In genomic region chr1:90771172-90771571, GRCm38 (mm10) we compare ENCODE assay signal across 29 mouse cellular contexts.
DNase-seq lines count a peak whose midpoint lies in the region; ATAC-seq and TF ChIP-seq lines count a peak whose summit lies in the region.
"Had no signal": no experiment of that assay in that cellular context is flagged by ENCODE, and none has a peak within 500 bp of the region (broad histone marks: within the 10 kb centered on the region; RNA-seq: fewer than 3 reads in every experiment).

No protein-coding gene starts in this region.

- H3K36me3 ChIP-seq in intestine, embryonic 14.5 days (ENCODE audit: control insufficient read depth, insufficient read depth, low read length), result peaks cover 54% of the 10 kb centered on the region
- H3K36me3 ChIP-seq in intestine, postnatal 0 days (ENCODE audit: control insufficient read depth, insufficient read depth), result peaks cover 15% of the 10 kb centered on the region; the same call in 1 of the 2 replicates
- peaks cover 9% of the 10 kb centered on the region; the same call in 1 of the 2 replicates for H3K36me3 ChIP-seq in stomach, embryonic 16.5 days (ENCODE audit: control insufficient read depth, insufficient read depth, low read length)
- peaks cover 3% of the 10 kb centered on the region; the same call in 1 of the 2 replicates for H3K36me3 ChIP-seq in stomach, postnatal 0 days (ENCODE audit: control insufficient read depth, insufficient read depth, low read length)
- peaks cover 79% of the 10 kb centered on the region for H3K36me3 ChIP-seq in embryonic facial prominence, embryonic 14.5 days (ENCODE audit: control insufficient read depth, insufficient read depth, low read length)
- H3K36me3 ChIP-seq: forebrain, embryonic 12.5 days; hindbrain, embryonic 10.5 days; midbrain, embryonic 12.5 days; neural tube, embryonic 12.5 days had no signal

- no peak for ATAC-seq in intestine, embryonic 14.5 days (replicated peaks; ENCODE audit: low FRiP score, low TSS enrichment, low read depth)
- ATAC-seq in intestine, postnatal 0 days, result no peak
- no peak for ATAC-seq in stomach, embryonic 16.5 days (ENCODE audit: insufficient read depth, low FRiP score)
- ATAC-seq in stomach, postnatal 0 days (ENCODE audit: low FRiP score, low TSS enrichment), result no peak
- no peak for ATAC-seq in embryonic facial prominence, embryonic 14.5 days (ENCODE audit: low read depth)
- ATAC-seq: forebrain, postnatal 0 days; hindbrain, postnatal 0 days had no signal

- WGBS in intestine, embryonic 14.5 days, result 66% methylated on average over 4 of the region's 4 CpGs
- 70% methylated on average over 4 of the region's 4 CpGs for WGBS in intestine, postnatal 0 days
- 64% methylated on average over 4 of the region's 4 CpGs for WGBS in stomach, embryonic 16.5 days
- 54% methylated on average over 4 of the region's 4 CpGs for WGBS in stomach, postnatal 0 days
- 55% methylated on average over 4 of the region's 4 CpGs for WGBS in embryonic facial prominence, embryonic 14.5 days

- DNase-seq in intestine, embryonic 14.5 days (ENCODE audit: low spot score), result no peak
- no peak for DNase-seq in stomach, postnatal 0 days (ENCODE audit: low spot score)
- DNase-seq in embryonic facial prominence, embryonic 14.5 days (ENCODE audit: low spot score), result peak; percentile 19
- no peak for DNase-seq in cerebellum, adult 18-20 months
- DNase-seq in cerebellum, postnatal 4 days (ENCODE audit: low spot score in 2 of 2), result no peak
- DNase-seq: adrenal gland, postnatal 25 days; cerebellum, adult 8-10 months; cerebellum, postnatal 25 days; forebrain, postnatal 0 days; heart, postnatal 14 days; kidney, adult 2 months; kidney, postnatal 4 days; liver; lung, adult 2 months; lung, postnatal 4 days; right cerebral cortex, adult 18-20 months; thymus, postnatal 4 days had no signal

- H3K4me3 ChIP-seq in intestine, embryonic 14.5 days (ENCODE audit: low read depth, low read length), result no peak overlapping the region
- no peak overlapping the region for H3K4me3 ChIP-seq in intestine, postnatal 0 days (ENCODE audit: low read depth, low read length)
- no peak overlapping the region for H3K4me3 ChIP-seq in stomach, embryonic 16.5 days (replicated peaks; ENCODE audit: low read length)
- H3K4me3 ChIP-seq in stomach, postnatal 0 days (ENCODE audit: low read depth, low read length), result no peak overlapping the region
- H3K4me3 ChIP-seq in embryonic facial prominence, embryonic 14.5 days (ENCODE audit: low read depth, low read length), result no peak overlapping the region
- H3K4me3 ChIP-seq: embryonic facial prominence, embryonic 15.5 days; forebrain, embryonic 12.5 days; heart, embryonic 13.5 days; hindbrain, embryonic 10.5 days; megakaryocyte, embryonic 14.5 days; midbrain, embryonic 12.5 days; myocyte; neural tube, embryonic 12.5 days had no signal

- H3K27me3 ChIP-seq in intestine, embryonic 14.5 days (replicated peaks; ENCODE audit: control insufficient read depth, insufficient read depth, low read length), result no peaks in the 10 kb centered on the region
- no peaks in the 10 kb centered on the region for H3K27me3 ChIP-seq in intestine, postnatal 0 days (replicated peaks; ENCODE audit: control insufficient read depth, insufficient read depth, low read length)
- no peaks in the 10 kb centered on the region for H3K27me3 ChIP-seq in stomach, embryonic 16.5 days (ENCODE audit: control insufficient read depth, insufficient read depth, low read length)
- no peaks in the 10 kb centered on the region for H3K27me3 ChIP-seq in stomach, postnatal 0 days (ENCODE audit: control insufficient read depth, insufficient read depth, low read length)
- H3K27me3 ChIP-seq in embryonic facial prominence, embryonic 14.5 days (replicated peaks; ENCODE audit: control insufficient read depth, insufficient read depth, low read length), result no peaks in the 10 kb centered on the region
- H3K27me3 ChIP-seq: embryonic facial prominence, embryonic 15.5 days; forebrain, embryonic 12.5 days; heart, embryonic 13.5 days; midbrain, embryonic 12.5 days; neural tube, embryonic 12.5 days had no signal

- no peak overlapping the region for H3K9ac ChIP-seq in intestine, embryonic 14.5 days (ENCODE audit: low read length)
- no peak overlapping the region for H3K9ac ChIP-seq in intestine, postnatal 0 days (ENCODE audit: low read depth, low read length)
- no peak overlapping the region for H3K9ac ChIP-seq in stomach, embryonic 16.5 days (ENCODE audit: low read length)
- H3K9ac ChIP-seq in stomach, postnatal 0 days (ENCODE audit: low read length), result no peak overlapping the region
- no peak overlapping the region for H3K9ac ChIP-seq in embryonic facial prominence, embryonic 14.5 days (ENCODE audit: low read depth, low read length)
- H3K9ac ChIP-seq: embryonic facial prominence, embryonic 15.5 days; forebrain, embryonic 12.5 days; forebrain, postnatal 0 days; heart, embryonic 13.5 days; liver, embryonic 14.5 days; midbrain, embryonic 12.5 days; neural tube, embryonic 12.5 days had no signal

- TF ChIP-seq CTCF in intestine, postnatal 0 days (IDR thresholded peaks at IDR 0.05; ENCODE audit: low read depth), result no peak
- TF ChIP-seq CTCF in stomach, postnatal 0 days (IDR thresholded peaks at IDR 0.05; ENCODE audit: low read depth), result no peak

- H3K9me3 ChIP-seq in intestine, embryonic 14.5 days (ENCODE audit: control insufficient read depth, low read length), result no peaks in the 10 kb centered on the region
- no peaks in the 10 kb centered on the region for H3K9me3 ChIP-seq in intestine, postnatal 0 days (ENCODE audit: control insufficient read depth)
- H3K9me3 ChIP-seq in stomach, embryonic 16.5 days (replicated peaks; ENCODE audit: control insufficient read depth, low read length), result no peaks in the 10 kb centered on the region
- H3K9me3 ChIP-seq in stomach, postnatal 0 days (ENCODE audit: control insufficient read depth, low read length), result no peaks in the 10 kb centered on the region
- H3K9me3 ChIP-seq in embryonic facial prominence, embryonic 14.5 days (ENCODE audit: control insufficient read depth, low read length), result no peaks in the 10 kb centered on the region
- H3K9me3 ChIP-seq: embryonic facial prominence, embryonic 15.5 days; forebrain, embryonic 12.5 days; heart, embryonic 13.5 days; hindbrain, embryonic 10.5 days; megakaryocyte, embryonic 14.5 days; midbrain, embryonic 12.5 days; neural tube, embryonic 12.5 days had no signal

- H3K4me1 ChIP-seq in intestine, embryonic 14.5 days (replicated peaks; ENCODE audit: control insufficient read depth, insufficient read depth, low read length), result peaks cover 24% of the 10 kb centered on the region; the same call in 1 of the 2 replicates
- peaks cover 5% of the 10 kb centered on the region; the same call in 1 of the 2 replicates for H3K4me1 ChIP-seq in intestine, postnatal 0 days (replicated peaks; ENCODE audit: control insufficient read depth, insufficient read depth, low read length)
- peaks cover 27% of the 10 kb centered on the region for H3K4me1 ChIP-seq in stomach, embryonic 16.5 days (ENCODE audit: control insufficient read depth, insufficient read depth, low read length)
- peaks cover 6% of the 10 kb centered on the region; the same call in 1 of the 2 replicates for H3K4me1 ChIP-seq in stomach, postnatal 0 days (replicated peaks; ENCODE audit: control insufficient read depth, insufficient read depth)
- peaks cover 10% of the 10 kb centered on the region for H3K4me1 ChIP-seq in embryonic facial prominence, embryonic 14.5 days (ENCODE audit: control insufficient read depth, insufficient read depth, low read length)
- H3K4me1 ChIP-seq: megakaryocyte, embryonic 14.5 days had no signal

- no peak overlapping the region for H3K4me2 ChIP-seq in intestine, embryonic 14.5 days (ENCODE audit: low read length)
- no peak overlapping the region for H3K4me2 ChIP-seq in intestine, postnatal 0 days (replicated peaks; ENCODE audit: low read depth)
- H3K4me2 ChIP-seq in stomach, embryonic 16.5 days (ENCODE audit: low read depth, low read length), result no peak overlapping the region
- H3K4me2 ChIP-seq in stomach, postnatal 0 days (replicated peaks; ENCODE audit: low read depth), result no peak overlapping the region
- no peak overlapping the region for H3K4me2 ChIP-seq in embryonic facial prominence, embryonic 14.5 days (ENCODE audit: low read depth, low read length)
- H3K4me2 ChIP-seq: embryonic facial prominence, embryonic 15.5 days; forebrain, embryonic 12.5 days; heart, embryonic 13.5 days; midbrain, embryonic 12.5 days; neural tube, embryonic 12.5 days had no signal

- no peak for TF ChIP-seq EP300 in stomach, postnatal 0 days (optimal IDR thresholded peaks at IDR 0.05)

- 0 out of 2 replicates have a peak overlapping the region, but pooled peaks have one; percentile 0 for H3K27ac ChIP-seq in intestine, embryonic 14.5 days (ENCODE audit: low read depth)
- H3K27ac ChIP-seq in intestine, postnatal 0 days (ENCODE audit: low read depth, low read length), result no peak overlapping the region
- peak overlapping the region; percentile 93; the same call in 1 of the 2 replicates for H3K27ac ChIP-seq in stomach, embryonic 16.5 days (ENCODE audit: low read length)
- H3K27ac ChIP-seq in stomach, postnatal 0 days (replicated peaks), result no peak overlapping the region
- H3K27ac ChIP-seq in embryonic facial prominence, embryonic 14.5 days (replicated peaks; ENCODE audit: low read depth, low read length), result peak overlapping the region; percentile 39; the same call in 1 of the 2 replicates
- H3K27ac ChIP-seq: forebrain, embryonic 12.5 days; heart, embryonic 13.5 days; hindbrain, embryonic 10.5 days; hindbrain, postnatal 0 days; liver, embryonic 14.5 days; midbrain, embryonic 12.5 days; neural tube, embryonic 12.5 days had no signal

Comparison
In these comparisons a context has a peak if more than half of its experiments do, and no peak if none do; other contexts are left out.
1. H3K27ac ChIP-seq: peak in intestine, embryonic 14.5 days (single experiment), stomach, embryonic 16.5 days (single experiment) and embryonic facial prominence, embryonic 14.5 days (single experiment); none in intestine, postnatal 0 days (single experiment) and stomach, postnatal 0 days (single experiment).